8 mouse cellular contexts compared by ENCODE assay signal in the genomic region with DNA sequence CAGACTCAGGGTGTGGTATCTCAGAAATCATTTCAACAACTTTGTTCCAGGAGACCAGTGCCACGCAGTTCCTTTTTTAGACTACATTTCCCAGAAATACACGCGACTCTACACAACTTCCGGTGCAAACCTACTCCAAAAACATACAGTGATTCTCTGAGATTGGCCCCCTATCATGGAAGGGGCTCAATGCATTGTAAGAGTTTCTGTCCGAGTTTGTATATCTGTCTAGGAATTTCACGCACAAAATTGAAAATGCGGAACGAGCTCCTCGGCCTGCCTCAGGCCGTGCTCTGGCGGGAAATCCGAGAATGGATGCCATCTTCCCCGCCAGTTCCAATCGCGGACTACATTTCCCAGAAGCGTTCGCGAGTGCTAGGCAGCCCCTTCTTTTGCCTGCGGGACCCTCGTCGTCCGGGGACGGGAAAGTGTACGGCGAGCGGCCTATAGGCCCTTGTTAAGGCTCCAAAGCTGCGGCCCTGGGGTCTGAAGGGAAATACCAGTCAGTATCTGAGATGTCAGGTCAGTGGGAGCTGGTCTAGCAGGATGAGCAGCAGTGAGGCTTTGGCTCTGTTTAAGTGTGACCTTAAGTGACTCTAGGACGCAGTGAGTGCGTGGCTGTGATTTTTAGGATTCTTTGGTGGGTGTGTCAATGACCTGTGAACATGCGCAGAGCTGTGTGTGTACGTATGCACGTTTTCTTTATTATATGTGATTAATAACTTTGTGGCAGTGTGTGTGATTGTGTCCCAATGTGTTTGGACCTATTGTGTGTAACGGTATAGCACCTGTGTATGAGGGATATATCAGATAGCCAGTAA. TPM values are rescaled to one million over a fixed set of nuclear protein-coding genes. Genes with fewer than 3 reads are reported as not detected.
DNase-seq lines count a peak whose midpoint lies in the region; ATAC-seq lines count a peak whose summit lies in the region.

A gene (plus strand): TSS at position 94 of the 821 bp plus-strand sequence.

- H3K9ac ChIP-seq in lung, embryonic 16.5 days (ENCODE audit: low read length): peak within 1 kb of the TSS; percentile 86

- peak within 1 kb of the TSS; percentile 65 for H3K4me2 ChIP-seq in lung, embryonic 16.5 days (ENCODE audit: low read depth, low read length)

- peak within 1 kb of the TSS; percentile 87 for H3K27ac ChIP-seq in lung, embryonic 16.5 days (ENCODE audit: low read length)

- DNase-seq in MN1 (ENCODE audit: low spot score): peak; percentile 62
- peak; percentile 76 for DNase-seq in cerebellum, adult 8-10 months
- peak; percentile 90 for DNase-seq in forelimb bud, embryonic 11.5 days (ENCODE audit: low read depth, low spot score)
- peak; percentile 65 for DNase-seq in layer of hippocampus, adult 9-10 months (ENCODE audit: low spot score)
- DNase-seq in ovary, postnatal 10 days (ENCODE audit: low spot score): peak; percentile 75
- peak; percentile 67 to 70 for DNase-seq in thymus, postnatal 10 days (ENCODE audit: low spot score in 2 of 2)

- H3K36me3 ChIP-seq in lung, embryonic 16.5 days (ENCODE audit: control insufficient read depth, insufficient read depth, low read length): peaks cover 11% of the 10 kb centered on the region

- H3K4me1 ChIP-seq in lung, embryonic 16.5 days (replicated peaks; ENCODE audit: control insufficient read depth, insufficient read depth, low read length): peaks cover 9% of the 10 kb centered on the region

- H3K4me3 ChIP-seq in lung, embryonic 16.5 days (ENCODE audit: low read length): peak within 1 kb of the TSS; percentile 75

- under 1% methylated on average over 33 of the region's 33 CpGs for WGBS in lung, embryonic 16.5 days

- peak; percentile 77 to 89 for ATAC-seq in hematopoietic stem cell, adult 5-6 weeks (replicated peaks in 1 of 2; ENCODE audit: insufficient read depth in 1 of 2, low FRiP score in 2 of 2, low TSS enrichment in 1 of 2, low read depth in 1 of 2, poor library complexity in 2 of 2, severe bottlenecking in 2 of 2)
- peak; percentile 88 for ATAC-seq in lung, embryonic 16.5 days (ENCODE audit: low read depth)

- H3K9me3 ChIP-seq in lung, embryonic 16.5 days (ENCODE audit: control insufficient read depth, low read length): no peaks in the 10 kb centered on the region

- no peaks in the 10 kb centered on the region for H3K27me3 ChIP-seq in lung, embryonic 16.5 days (ENCODE audit: control insufficient read depth, insufficient read depth, low read depth, low read length)

RNA-seq across cellular contexts. Expression of the gene that starts here (rescaled TPM):
- 2.2 and 4.5 TPM in 2 replicates for total RNA-seq in hematopoietic stem cell, adult 5-6 weeks (2017)
- polyA plus RNA-seq in lung, embryonic 16.5 days (2015; fragmentation: Nextera tagmentation; extraction: Ambion mirVana): 4.4 and 4.6 TPM in 2 replicates

Comparison
In these comparisons a context has a peak if more than half of its experiments do, and no peak if none do; other contexts are left out.
1. Peak in every context shown above with its lines: DNase-seq, ATAC-seq, H3K4me3 ChIP-seq and H3K27ac ChIP-seq.